Mouse (Mus musculus) stomach, postnatal 0 days (tissue): ENCODE measurements at regions not wholly inside any gene's neighbourhood (a gene's known extent, or its start where the extent isn't known, plus 50 kb on each side); places are given as distances from the start of the nearest gene placed in this dataset.
A peak's percentile ranks its signal among the peaks of the same experiment; 100 is the strongest.
"Not testable (repeated sequence)": the region's sequence is repeated elsewhere in the genome, so short reads cannot be mapped to it uniquely, and the experiment has no call there.

ENCODE experiments used
- ATAC-seq: fragments of 200-750 bp; cut with Nextera tagmentation; 2 replicates; pipeline ENCODE4 v1.8.0; 2017; ENCODE audit not compliant: low FRiP score, low TSS enrichment
- DNase-seq: peaks from one replicate; pipeline ENCODE4 v3.0.0-alpha.2; 2016; ENCODE audit warnings: low spot score
- H3K27ac ChIP-seq: fragments of 300-500 bp; sonication (generic); replicated peaks from 2 replicates; pipeline ENCODE4 v1.5.1; 2014; ENCODE audit warnings: mild to moderate bottlenecking, control low read depth
- H3K27me3 ChIP-seq: fragments of 300-500 bp; sonication (generic); 2 replicates; pipeline ENCODE4 v1.6.1; 2014; ENCODE audit warnings: low read length; ENCODE audit not compliant: control insufficient read depth, insufficient read depth
- H3K36me3 ChIP-seq: fragments of 300-500 bp; sonication (generic); 2 replicates; pipeline ENCODE4 v1.6.1; 2014; ENCODE audit warnings: low read length, mixed read lengths; ENCODE audit not compliant: control insufficient read depth, insufficient read depth
- H3K4me1 ChIP-seq: fragments of 300-500 bp; sonication (generic); replicated peaks from 2 replicates; pipeline ENCODE4 v1.6.1; 2014; ENCODE audit warnings: antibody characterized with exemption; ENCODE audit not compliant: control insufficient read depth, insufficient read depth
- H3K4me2 ChIP-seq: fragments of 300-500 bp; sonication (generic); replicated peaks from 2 replicates; pipeline ENCODE4 v1.6.1; 2014; ENCODE audit warnings: low read depth, mild to moderate bottlenecking, control low read depth, moderate library complexity
- H3K4me3 ChIP-seq: fragments of 300-500 bp; sonication (generic); 2 replicates; pipeline ENCODE4 v1.5.1; 2014; ENCODE audit warnings: low read depth, low read length, control low read depth
- H3K9ac ChIP-seq: fragments of 300-500 bp; sonication (generic); 2 replicates; pipeline ENCODE4 v1.6.1; 2014; ENCODE audit warnings: mild to moderate bottlenecking, low read length, control low read depth, mixed read lengths
- H3K9me3 ChIP-seq: fragments of 300-500 bp; sonication (generic); 2 replicates; pipeline ENCODE4 v1.6.1; 2016; ENCODE audit warnings: low read length; ENCODE audit not compliant: control insufficient read depth
- CTCF ChIP-seq: IDR thresholded peaks from 2 replicates; pipeline ENCODE4 v1.5.1; 2016; ENCODE audit warnings: antibody characterized with exemption, low read depth, mild to moderate bottlenecking, moderate library complexity
- EP300 ChIP-seq: optimal IDR thresholded peaks from 2 replicates; pipeline ENCODE3; 2016; ENCODE audit warnings: antibody characterized with exemption
- WGBS: fragments of 180-500 bp; shearing (Covaris S2); extraction: QIAGEN DNeasy Blood & Tissue Kit; methylation state at CpG from one replicate; pipeline ENCODE4 v1.1.7; 2014; 5-methylcytosine and 5-hydroxymethylcytosine counted together

DNA sequence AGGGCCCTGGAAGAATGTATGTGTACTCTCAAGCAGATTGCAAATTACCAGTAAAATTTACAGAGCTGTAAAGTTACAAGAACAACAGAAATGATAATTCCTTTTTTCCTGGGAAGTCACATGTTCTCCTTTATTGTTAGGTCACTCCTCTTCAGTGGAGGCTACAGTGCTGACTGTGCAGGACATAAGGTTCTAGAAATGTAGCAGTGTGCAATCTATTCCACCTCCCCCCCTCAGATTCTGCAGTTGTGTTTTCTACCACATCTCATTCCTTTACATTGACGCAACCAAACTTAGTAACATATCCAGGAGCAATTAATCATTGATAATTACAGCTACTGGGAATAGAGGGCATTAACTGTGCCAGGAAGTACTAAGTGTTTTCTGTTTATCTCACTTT is 385.3 kb upstream of the Tnc start:
- Histone ChIP-seq H3K4me3 (no peak overlapping the region), H3K9ac (no peak overlapping the region), H3K27me3 (no peaks in the 10 kb centered on the region), H3K36me3 (no peaks in the 10 kb centered on the region), H3K4me2 (no peak overlapping the region), H3K4me1 (no peaks in the 10 kb centered on the region), H3K27ac (no peak overlapping the region), H3K9me3 (no peaks in the 10 kb centered on the region)
- peak; percentile 35; the same call in 1 of the 2 replicates for ATAC-seq
- TF ChIP-seq CTCF (no peak), EP300 (no peak)
- no peak for DNase-seq
- 31% methylated on average over 1 of the region's 1 CpGs for WGBS

DNA sequence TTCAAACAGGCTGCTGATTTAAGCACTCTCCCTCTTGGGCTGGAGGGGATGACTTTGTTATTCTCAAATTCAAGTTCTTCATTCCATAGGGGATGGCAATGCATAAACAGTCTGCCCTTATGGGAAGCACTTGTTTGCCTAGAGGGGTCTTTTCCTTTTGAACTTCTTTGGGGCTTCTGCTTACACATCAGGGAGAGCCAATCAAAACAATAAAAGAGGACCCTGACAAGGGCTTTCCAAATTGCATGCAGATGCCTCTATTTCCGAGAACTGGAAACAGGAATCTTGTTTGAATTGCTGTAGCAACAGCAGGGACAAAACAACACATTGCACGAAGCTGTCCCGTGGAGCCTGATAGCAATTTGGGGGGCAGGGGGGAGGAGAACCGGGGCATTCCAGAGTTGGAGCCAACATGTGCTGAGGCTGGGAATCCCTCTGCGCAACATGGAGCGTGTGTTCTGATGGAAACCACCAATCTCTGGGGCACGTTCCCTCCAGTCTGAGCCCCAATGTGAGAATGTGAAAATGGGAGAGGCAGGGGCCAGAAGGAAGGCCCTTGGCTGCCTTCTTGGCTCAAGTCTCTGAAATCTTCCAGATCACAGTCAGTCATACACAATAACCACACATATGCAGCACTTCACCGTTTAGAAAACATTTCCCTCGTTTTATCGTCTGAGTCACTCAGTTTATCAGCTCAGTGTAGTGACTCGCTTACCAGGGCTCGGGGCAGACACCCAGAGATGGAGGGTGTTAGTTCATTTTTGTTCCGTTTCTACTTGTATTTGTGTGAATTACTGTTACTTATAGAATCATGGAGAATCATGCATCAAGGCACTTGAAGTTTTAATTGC is 391.2 kb upstream of the Tnc start:
- Histone ChIP-seq H3K36me3 (no peaks in the 10 kb centered on the region), H3K4me1 (no peaks in the 10 kb centered on the region), H3K4me2 (no peak overlapping the region), H3K27me3 (no peaks in the 10 kb centered on the region), H3K9me3 (no peaks in the 10 kb centered on the region), H3K9ac (no peak overlapping the region), H3K4me3 (no peak overlapping the region), H3K27ac (peak overlapping the region; percentile 30; the same call in 1 of the 2 replicates)
- DNase-seq (peak; percentile 18), ATAC-seq (peak; percentile 60; the same call in 1 of the 2 replicates)
- 35% methylated on average over 13 of the region's 13 CpGs for WGBS
- no peak for TF ChIP-seq CTCF
- TF ChIP-seq EP300 = no peak

DNA sequence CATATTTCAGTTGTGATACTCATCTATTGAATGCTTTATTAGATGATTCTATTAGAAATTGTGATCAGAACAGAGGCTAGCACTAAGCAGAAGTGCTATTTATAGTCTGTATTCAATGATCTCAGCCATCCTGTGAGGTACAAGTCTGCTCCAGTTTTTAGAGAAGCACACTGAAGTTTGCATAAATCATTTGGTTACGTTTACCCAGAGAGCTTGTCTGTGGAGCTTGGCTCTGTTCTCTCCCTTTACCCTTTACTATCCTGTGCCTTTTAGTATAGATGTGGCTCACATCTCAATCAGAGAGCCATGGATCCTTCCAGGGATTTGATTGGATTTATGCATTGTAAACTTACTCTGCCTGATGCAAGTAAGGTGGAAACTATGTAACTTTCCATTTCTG is 404.6 kb upstream of the Tnc start:
- WGBS = 9% methylated on average over 1 of the region's 1 CpGs

GRCm38 (mm10) chr4:64451946-64452345 is 405.1 kb upstream of the Tnc start:
- H3K9ac ChIP-seq = no peak overlapping the region
- no peaks in the 10 kb centered on the region for H3K27me3 ChIP-seq
- no peaks in the 10 kb centered on the region for H3K4me1 ChIP-seq
- H3K4me3 ChIP-seq = no peak overlapping the region
- DNase-seq = no peak
- H3K36me3 ChIP-seq = no peaks in the 10 kb centered on the region
- no peak for ATAC-seq
- WGBS = 29% methylated on average over 1 of the region's 1 CpGs
- H3K27ac ChIP-seq = no peak overlapping the region
- no peak overlapping the region for H3K4me2 ChIP-seq
- no peaks in the 10 kb centered on the region for H3K9me3 ChIP-seq
- no peak for TF ChIP-seq CTCF
- TF ChIP-seq EP300 = no peak

More for the DNA sequence above, 404.6 kb upstream of the Tnc start:
- Histone ChIP-seq H3K27ac (no peak overlapping the region), H3K4me2 (no peak overlapping the region), H3K36me3 (no peaks in the 10 kb centered on the region), H3K9me3 (no peaks in the 10 kb centered on the region), H3K9ac (no peak overlapping the region), H3K27me3 (no peaks in the 10 kb centered on the region), H3K4me3 (no peak overlapping the region), H3K4me1 (no peaks in the 10 kb centered on the region)
- ATAC-seq (no peak), DNase-seq (no peak)
- TF ChIP-seq EP300 = no peak
- no peak for TF ChIP-seq CTCF

- Histone ChIP-seq H3K9ac (no peak overlapping the region), H3K27me3 (no peaks in the 10 kb centered on the region), H3K4me3 (no peak overlapping the region), H3K9me3 (no peaks in the 10 kb centered on the region), H3K27ac (no peak overlapping the region), H3K4me1 (no peaks in the 10 kb centered on the region), H3K36me3 (no peaks in the 10 kb centered on the region), H3K4me2 (no peak overlapping the region)
- TF ChIP-seq CTCF (peak; percentile 82), EP300 (no peak)
- DNase-seq (no peak), ATAC-seq (no peak)
- WGBS = 83% methylated on average over 1 of the region's 1 CpGs
Observed at GRCm38 (mm10) chr4:64492260-64492962, 445.6 kb upstream of the Tnc start.

GRCm38 (mm10) chr4:64497759-64498158 is 450.9 kb upstream of the Tnc start:
- H3K27ac ChIP-seq, H3K4me1 ChIP-seq, H3K36me3 ChIP-seq, H3K9me3 ChIP-seq, H3K4me2 ChIP-seq, DNase-seq, H3K9ac ChIP-seq, H3K27me3 ChIP-seq, H3K4me3 ChIP-seq: not testable (repeated sequence)
- peak; percentile 93 for ATAC-seq
